Mouse (Mus musculus) adrenal gland, postnatal 25 days (tissue): Measurements from ENCODE around the gene Hmga2. TPM values are rescaled to one million over a fixed set of nuclear protein-coding genes. Genes with fewer than 3 reads are reported as not detected.

Source experiments
- DNase-seq: peaks from one replicate; pipeline ENCODE4 v3.0.0; 2021; ENCODE audit warnings: mixed read lengths
- long read RNA-seq: library from polyadenylated mRNA; stranded (forward); transcript quantifications from one replicate; pipeline ENCODE4 v2.0.0, GENCODE M21; 2021
- total RNA-seq: library from RNA; stranded (reverse); gene quantifications from 2 replicates; pipeline ENCODE4 v1.2.3, GENCODE M21; 2021

The Hmga2 gene
- 5.7 and 9.4 TPM in 2 replicates for total RNA-seq
- long read RNA-seq, partial matches to known transcripts = 0 of 2 reads
- long read RNA-seq, other reads (novel, unspliced or antisense) = 2 of 2 reads

GRCm38 (mm10) chr10:120475601-120476515 lies at the start of gene Hmga2:
TSS of gene Hmga2 (minus strand) at chr10:120476469.
- peak; percentile 74 for DNase-seq

- no peak for DNase-seq
These were observed 46.7 kb upstream of the Hmga2 start for GRCm38 (mm10) chr10:120522959-120523358.

- DNase-seq = no peak
These were observed 45.8 kb upstream of the Hmga2 start for GRCm38 (mm10) chr10:120521912-120522575.

GRCm38 (mm10) chr10:120516311-120516710 lies 40.0 kb upstream of the Hmga2 start:
- peak; percentile 11 for DNase-seq

GRCm38 (mm10) chr10:120513721-120514120 lies 37.5 kb upstream of the Hmga2 start:
- DNase-seq = no peak

GRCm38 (mm10) chr10:120512946-120513345 lies 36.7 kb upstream of the Hmga2 start:
- no peak for DNase-seq

GRCm38 (mm10) chr10:120512121-120512520 lies 35.9 kb upstream of the Hmga2 start:
- DNase-seq = no peak

- DNase-seq = no peak
These were observed 27.7 kb upstream of the Hmga2 start for GRCm38 (mm10) chr10:120503959-120504358.

- DNase-seq = no peak
These were observed 24.5 kb upstream of the Hmga2 start for GRCm38 (mm10) chr10:120500794-120501193.

GRCm38 (mm10) chr10:120498086-120498485 lies 21.8 kb upstream of the Hmga2 start:
- no peak for DNase-seq

GRCm38 (mm10) chr10:120494653-120495052 lies 18.4 kb upstream of the Hmga2 start:
- DNase-seq = no peak

GRCm38 (mm10) chr10:120491477-120491876 lies 15.2 kb upstream of the Hmga2 start:
- no peak for DNase-seq

GRCm38 (mm10) chr10:120489611-120490010 lies 13.3 kb upstream of the Hmga2 start:
- DNase-seq = no peak

- DNase-seq = no peak
These were observed 12.3 kb upstream of the Hmga2 start for GRCm38 (mm10) chr10:120488526-120488925.

- DNase-seq = no peak
These were observed 11.6 kb upstream of the Hmga2 start for GRCm38 (mm10) chr10:120487881-120488280.

- no peak for DNase-seq
These were observed 9.2 kb upstream of the Hmga2 start for GRCm38 (mm10) chr10:120485461-120485860.

GRCm38 (mm10) chr10:120484144-120484543 lies 7.9 kb upstream of the Hmga2 start:
- no peak for DNase-seq

- DNase-seq = peak; percentile 54
These were observed 1.9 kb upstream of the Hmga2 start for GRCm38 (mm10) chr10:120478164-120478563.

GRCm38 (mm10) chr10:120477501-120477900 lies 1.2 kb upstream of the Hmga2 start:
- DNase-seq = peak; percentile 15

GRCm38 (mm10) chr10:120476516-120477336 lies 457 bp upstream of the Hmga2 start:
- peak; percentile 77 for DNase-seq

GRCm38 (mm10) chr10:120475041-120475541 lies 1.2 kb downstream of the Hmga2 start:
- DNase-seq = peak; percentile 54

- peak; percentile 19 for DNase-seq
These were observed 2.0 kb downstream of the Hmga2 start for GRCm38 (mm10) chr10:120474301-120474700.
